Mouse (Mus musculus): Measurements from ENCODE around the gene Myh9.

- no peak for TF ChIP-seq ZC3H11A (IDR thresholded peaks at IDR 0.05; ENCODE audit: borderline replicate concordance, low read depth, low read length)
- no peak for TF ChIP-seq ZNF384 (IDR thresholded peaks at IDR 0.05; ENCODE audit: low read depth, low read length)
- no peak for TF ChIP-seq HCFC1 (IDR thresholded peaks at IDR 0.05; ENCODE audit: borderline replicate concordance, insufficient read depth, low read length)
- no peak for TF ChIP-seq CHD2 (IDR thresholded peaks at IDR 0.05; ENCODE audit: low read depth, low read length)
Measured at GRCm38 (mm10) chr15:77834336-77835268, 7.4 kb downstream of the Myh9 start.

Measured in ES-E14 (cell line).